Mouse (Mus musculus): Measurements from ENCODE around the gene Taok1.

Gene Taok1

GRCm38 (mm10) chr11:77492311-77492871 lies 115.2 kb downstream of the Taok1 start:
- no peak for DNase-seq (ENCODE audit: low read depth, low spot score)

- no peak for DNase-seq (ENCODE audit: low read depth, low spot score)
These were observed 115.9 kb downstream of the Taok1 start for GRCm38 (mm10) chr11:77491502-77492291.

GRCm38 (mm10) chr11:77491123-77491501 lies 116.5 kb downstream of the Taok1 start:
- peak; percentile 94 for DNase-seq (ENCODE audit: low read depth, low spot score)

GRCm38 (mm10) chr11:77490451-77490850 lies 117.2 kb downstream of the Taok1 start:
- no peak for DNase-seq (ENCODE audit: low read depth, low spot score)

GRCm38 (mm10) chr11:77489591-77490235 lies 117.9 kb downstream of the Taok1 start, which contains the start of gene Ankrd13b:
Ankrd13b (minus strand) TSS chr11:77489678.
- DNase-seq (ENCODE audit: low read depth, low spot score) = peak; percentile 64

GRCm38 (mm10) chr11:77488771-77489581 lies 118.6 kb downstream of the Taok1 start:
- no peak for DNase-seq (ENCODE audit: low read depth, low spot score)

GRCm38 (mm10) chr11:77486798-77487197 lies 120.8 kb downstream of the Taok1 start:
- no peak for DNase-seq (ENCODE audit: low read depth, low spot score)

GRCm38 (mm10) chr11:77485229-77485628 lies 122.4 kb downstream of the Taok1 start:
- no peak for DNase-seq (ENCODE audit: low read depth, low spot score)

- DNase-seq (ENCODE audit: low read depth, low spot score) = no peak
These were observed 123.9 kb downstream of the Taok1 start for GRCm38 (mm10) chr11:77483510-77484255.

GRCm38 (mm10) chr11:77483043-77483442 lies 124.6 kb downstream of the Taok1 start:
- DNase-seq (ENCODE audit: low read depth, low spot score) = no peak

All from ES-CJ7 (cell line).